Mouse (Mus musculus) liver, embryonic 14.5 days (tissue): ENCODE results near the gene Usf2. TPM values are rescaled to one million over a fixed set of nuclear protein-coding genes. Genes with fewer than 3 reads are reported as not detected.

Source experiments
- ATAC-seq: fragments of 200-750 bp; cut with Nextera tagmentation; 2 replicates; pipeline ENCODE4 v1.8.0; 2017; ENCODE audit warnings: moderate number of reproducible peaks, mild to moderate bottlenecking, moderate library complexity; ENCODE audit not compliant: insufficient read depth
- DNase-seq, 3 experiments: peaks; one replicate each; pipeline ENCODE4 v3.0.0-alpha.2; 2012 to 2013; ENCODE audit warnings: low read depth in 3 of 3, low spot score in 3 of 3
- H3K27ac ChIP-seq: fragments of 300-500 bp; sonication (generic); 2 replicates; pipeline ENCODE4 v1.5.1; 2014; ENCODE audit warnings: moderate library complexity, mild to moderate bottlenecking, control low read depth, inconsistent platforms
- H3K27me3 ChIP-seq: fragments of 300-500 bp; sonication (generic); 2 replicates; pipeline ENCODE4 v1.6.1; 2014; ENCODE audit warnings: mild to moderate bottlenecking, low read length, moderate library complexity; ENCODE audit not compliant: control insufficient read depth, insufficient read depth
- H3K36me3 ChIP-seq: fragments of 300-500 bp; sonication (generic); replicated peaks from 2 replicates; pipeline ENCODE4 v1.6.1; 2014; ENCODE audit warnings: low read depth; ENCODE audit not compliant: control insufficient read depth, insufficient read depth
- H3K4me1 ChIP-seq, 2 experiments: fragments of 200-500 bp in 1 of 2; fragments of 300-500 bp in 1 of 2; sonication (generic) in 1 of 2; replicated peaks; 2 replicates each; pipeline ENCODE4 v1.6.1; 2012 to 2014; ENCODE audit warnings: antibody characterized with exemption in 1 of 2, inconsistent platforms in 1 of 2, low read length in 1 of 2; ENCODE audit not compliant: control insufficient read depth in 2 of 2, insufficient read depth in 2 of 2
- H3K4me2 ChIP-seq: fragments of 300-500 bp; sonication (generic); 2 replicates; pipeline ENCODE4 v1.6.1; 2014; ENCODE audit warnings: low read depth, mild to moderate bottlenecking, control low read depth, moderate library complexity
- H3K4me3 ChIP-seq, 2 experiments: fragments of 200-500 bp in 1 of 2; fragments of 300-500 bp in 1 of 2; sonication (generic) in 1 of 2; 2 replicates each; pipeline ENCODE4 v1.5.1; 2012 to 2014; ENCODE audit warnings: low read depth in 2 of 2, low read length in 2 of 2, mild to moderate bottlenecking in 2 of 2, control low read depth in 1 of 2, inconsistent platforms in 1 of 2, moderate library complexity in 1 of 2; ENCODE audit not compliant: insufficient read depth in 1 of 2
- H3K9ac ChIP-seq: fragments of 300-500 bp; sonication (generic); replicated peaks from 2 replicates; pipeline ENCODE4 v1.6.1; 2014; ENCODE audit warnings: mild to moderate bottlenecking, control low read depth, moderate library complexity
- H3K9me3 ChIP-seq: fragments of 300-500 bp; sonication (generic); 2 replicates; pipeline ENCODE4 v1.6.1; 2016; ENCODE audit warnings: low read length, mixed read lengths; ENCODE audit not compliant: control insufficient read depth
- CTCF ChIP-seq: IDR thresholded peaks from 2 replicates; pipeline ENCODE4 v1.5.1; 2016; ENCODE audit warnings: antibody characterized with exemption, low read depth, control low read depth
- EP300 ChIP-seq: IDR thresholded peaks from 2 replicates; pipeline ENCODE4 v1.6.1; 2016; ENCODE audit warnings: antibody characterized with exemption, low read depth
- WGBS: fragments of 180-500 bp; shearing (Covaris S2); extraction: QIAGEN DNeasy Blood & Tissue Kit; methylation state at CpG from one replicate; pipeline ENCODE4 v1.1.7; 2014; ENCODE audit not compliant: insufficient replicate concordance; 5-methylcytosine and 5-hydroxymethylcytosine counted together
- polyA plus RNA-seq, 2 experiments: library from polyadenylated mRNA; depleted of rRNA in 1 of 2; stranded (reverse) in 1 of 2; unstranded in 1 of 2; fragments of >200 nt; fragmentation: Nextera tagmentation in 1 of 2; extraction: Ambion mirVana in 1 of 2; gene quantifications; 2 replicates each; pipeline versions ENCODE4 v1.2.1 to v1.2.3; 2012 to 2014

Gene Usf2
- 34.1 and 50.6 TPM in 2 replicates for polyA plus RNA-seq (2012; rRNA removed)
- 9.1 and 10.2 TPM in 2 replicates for polyA plus RNA-seq (2014; fragmentation: Nextera tagmentation; extraction: Ambion mirVana)

GRCm38 (mm10) chr7:30956756-30957366 lies at the start of gene Usf2:
TSS of gene Usf2 (minus strand) at chr7:30956803.
- TF ChIP-seq EP300 (no peak), CTCF (no peak)
- ATAC-seq (peak; percentile 34), DNase-seq (no peak)
- peak within 1 kb of the TSS; percentile 81 for H3K27ac ChIP-seq
- no peaks in the 10 kb centered on the region for H3K9me3 ChIP-seq
- H3K27me3 ChIP-seq: no peaks in the 10 kb centered on the region
- peaks cover 7 to 19% of the 10 kb centered on the region in 2 experiments for H3K4me1 ChIP-seq
- peak within 1 kb of the TSS; percentile 85 for H3K4me2 ChIP-seq
- under 1% methylated on average over 42 of the region's 82 CpGs for WGBS
- peaks cover 31% of the 10 kb centered on the region for H3K36me3 ChIP-seq
- peak within 1 kb of the TSS; percentile 76 for H3K9ac ChIP-seq
- peak within 1 kb of the TSS; percentile 61 to 80 for H3K4me3 ChIP-seq

GRCm38 (mm10) chr7:31002650-31003049 lies 46.0 kb upstream of the Usf2 start:
- no peak overlapping the region for H3K27ac ChIP-seq
- no peak overlapping the region for H3K4me2 ChIP-seq
- DNase-seq: peak in 2 of 3 experiments; percentile 26 to 40
- TF ChIP-seq EP300 (no peak), CTCF (no peak)
- no peaks in the 10 kb centered on the region for H3K27me3 ChIP-seq
- no peaks in the 10 kb centered on the region for H3K9me3 ChIP-seq
- no peak overlapping the region for H3K9ac ChIP-seq
- peaks cover 0 to 6% of the 10 kb centered on the region in 2 experiments; a peak in 2 of 4 replicates for H3K4me1 ChIP-seq
- no peaks in the 10 kb centered on the region for H3K36me3 ChIP-seq
- no peak overlapping the region for H3K4me3 ChIP-seq
- peak; percentile 50 for ATAC-seq
- 9% methylated on average over 8 of the region's 8 CpGs for WGBS

GRCm38 (mm10) chr7:31000505-31001020 lies 44.0 kb upstream of the Usf2 start:
- Histone ChIP-seq H3K27me3 (no peaks in the 10 kb centered on the region), H3K4me3 (no peak overlapping the region), H3K9me3 (no peaks in the 10 kb centered on the region; the same call in 1 of the 2 replicates), H3K9ac (no peak overlapping the region), H3K4me2 (no peak overlapping the region), H3K27ac (no peak overlapping the region), H3K36me3 (no peaks in the 10 kb centered on the region), H3K4me1 (peaks cover 0 to 6% of the 10 kb centered on the region in 2 experiments; a peak in 2 of 4 replicates)
- WGBS: 3% methylated on average over 7 of the region's 7 CpGs
- ATAC-seq: no peak
- no peak for DNase-seq
- no peak for TF ChIP-seq CTCF

GRCm38 (mm10) chr7:30996491-30996890 lies 39.9 kb upstream of the Usf2 start:
- H3K4me1 ChIP-seq: no peaks in the 10 kb centered on the region; a peak in 1 of 4 replicates
- H3K4me2 ChIP-seq: no peak overlapping the region
- no peak overlapping the region for H3K4me3 ChIP-seq
- no peak for ATAC-seq
- peak; percentile 36; the same call in 1 of the 2 replicates for TF ChIP-seq CTCF
- no peak for TF ChIP-seq EP300
- no peaks in the 10 kb centered on the region for H3K27me3 ChIP-seq
- H3K36me3 ChIP-seq: no peaks in the 10 kb centered on the region
- DNase-seq: no peak
- no peak overlapping the region for H3K27ac ChIP-seq
- WGBS: 74% methylated on average over 2 of the region's 2 CpGs
- H3K9me3 ChIP-seq: no peaks in the 10 kb centered on the region; the same call in 1 of the 2 replicates
- no peak overlapping the region for H3K9ac ChIP-seq

GRCm38 (mm10) chr7:30993986-30994385 lies 37.4 kb upstream of the Usf2 start:
- H3K36me3 ChIP-seq: no peaks in the 10 kb centered on the region
- DNase-seq: no peak
- ATAC-seq: no peak
- no peak overlapping the region for H3K27ac ChIP-seq
- no peaks in the 10 kb centered on the region; the same call in 1 of the 2 replicates for H3K9me3 ChIP-seq
- H3K4me1 ChIP-seq: no peaks in the 10 kb centered on the region
- TF ChIP-seq CTCF: no peak
- TF ChIP-seq EP300: no peak
- no peak overlapping the region for H3K4me3 ChIP-seq
- H3K9ac ChIP-seq: no peak overlapping the region
- 80% methylated on average over 5 of the region's 5 CpGs for WGBS
- no peak overlapping the region for H3K4me2 ChIP-seq
- H3K27me3 ChIP-seq: no peaks in the 10 kb centered on the region
